Mouse (Mus musculus): ENCODE results near the gene Ccn2. TPM values are rescaled to one million over a fixed set of nuclear protein-coding genes. Genes with fewer than 3 reads are reported as not detected.

Gene Ccn2
- polyA plus RNA-seq, 1 experiment from 2014 or later: 34.3 TPM

- Histone ChIP-seq H3K9ac (ENCODE audit: low read length) (no peak overlapping the region), H3K9me3 (replicated peaks; ENCODE audit: control insufficient read depth, low read length) (no peaks in the 10 kb centered on the region), H3K4me2 (ENCODE audit: low read depth, low read length) (no peak overlapping the region), H3K4me1 (ENCODE audit: control insufficient read depth, insufficient read depth, low read length) (peaks cover 9% of the 10 kb centered on the region; the same call in 1 of the 2 replicates), H3K27me3 (ENCODE audit: control insufficient read depth, insufficient read depth, low read length) (no peaks in the 10 kb centered on the region; the same call in 1 of the 2 replicates), H3K27ac (ENCODE audit: low read length) (no peak overlapping the region), H3K36me3 (ENCODE audit: control insufficient read depth, insufficient read depth) (no peaks in the 10 kb centered on the region), H3K4me3 (ENCODE audit: low read length) (no peak overlapping the region)
- WGBS: 58% methylated on average over 14 of the region's 14 CpGs
- ATAC-seq (replicated peaks; ENCODE audit: extremely low read depth, insufficient read depth, low FRiP score): no peak
These were observed 46.3 kb downstream of the Ccn2 start for GRCm38 (mm10) chr10:24641416-24642140.

- no peaks in the 10 kb centered on the region for H3K36me3 ChIP-seq (ENCODE audit: control insufficient read depth, insufficient read depth)
- H3K9ac ChIP-seq (ENCODE audit: low read length): no peak overlapping the region
- no peaks in the 10 kb centered on the region for H3K9me3 ChIP-seq (replicated peaks; ENCODE audit: control insufficient read depth, low read length)
- no peaks in the 10 kb centered on the region; the same call in 1 of the 2 replicates for H3K27me3 ChIP-seq (ENCODE audit: control insufficient read depth, insufficient read depth, low read length)
- no peak overlapping the region for H3K27ac ChIP-seq (ENCODE audit: low read length)
- H3K4me1 ChIP-seq (ENCODE audit: control insufficient read depth, insufficient read depth, low read length): peaks cover 7% of the 10 kb centered on the region; the same call in 1 of the 2 replicates
- H3K4me2 ChIP-seq (ENCODE audit: low read depth, low read length): no peak overlapping the region
- H3K4me3 ChIP-seq (ENCODE audit: low read length): no peak overlapping the region
- WGBS: 73% methylated on average over 11 of the region's 11 CpGs
- no peak for ATAC-seq (replicated peaks; ENCODE audit: extremely low read depth, insufficient read depth, low FRiP score)
These were observed 47.7 kb downstream of the Ccn2 start for GRCm38 (mm10) chr10:24642796-24643580.

GRCm38 (mm10) chr10:24645169-24645568 lies 49.9 kb downstream of the Ccn2 start:
- no peak for ATAC-seq (replicated peaks; ENCODE audit: extremely low read depth, insufficient read depth, low FRiP score)
- Histone ChIP-seq H3K9ac (ENCODE audit: low read length) (no peak overlapping the region), H3K4me2 (ENCODE audit: low read depth, low read length) (no peak overlapping the region), H3K9me3 (replicated peaks; ENCODE audit: control insufficient read depth, low read length) (no peaks in the 10 kb centered on the region), H3K27ac (ENCODE audit: low read length) (no peak overlapping the region), H3K4me3 (ENCODE audit: low read length) (no peak overlapping the region), H3K4me1 (ENCODE audit: control insufficient read depth, insufficient read depth, low read length) (no peaks in the 10 kb centered on the region), H3K27me3 (ENCODE audit: control insufficient read depth, insufficient read depth, low read length) (no peaks in the 10 kb centered on the region), H3K36me3 (ENCODE audit: control insufficient read depth, insufficient read depth) (no peaks in the 10 kb centered on the region)
- WGBS: 79% methylated on average over 8 of the region's 8 CpGs

Other genes with a start within 250 kb of the Ccn2 start
- gene Enpp1, start 116.7 kb downstream of the Ccn2 start, polyA plus RNA-seq (2015; fragmentation: Nextera tagmentation; extraction: Ambion mirVana): 3.8 and 3.9 TPM in 2 replicates
- gene Enpp3, start 247.4 kb downstream of the Ccn2 start, polyA plus RNA-seq (2015; fragmentation: Nextera tagmentation; extraction: Ambion mirVana): 3.9 and 4.5 TPM in 2 replicates

All from heart, embryonic 16.5 days (tissue).